Mouse (Mus musculus): Measurements from ENCODE around the gene Ptpn4. TPM values are rescaled to one million over a fixed set of nuclear protein-coding genes. Genes with fewer than 3 reads are reported as not detected.

Ptpn4 gene
- polyA plus RNA-seq, 1 experiment from 2014 or later: 13.0 TPM

DNA sequence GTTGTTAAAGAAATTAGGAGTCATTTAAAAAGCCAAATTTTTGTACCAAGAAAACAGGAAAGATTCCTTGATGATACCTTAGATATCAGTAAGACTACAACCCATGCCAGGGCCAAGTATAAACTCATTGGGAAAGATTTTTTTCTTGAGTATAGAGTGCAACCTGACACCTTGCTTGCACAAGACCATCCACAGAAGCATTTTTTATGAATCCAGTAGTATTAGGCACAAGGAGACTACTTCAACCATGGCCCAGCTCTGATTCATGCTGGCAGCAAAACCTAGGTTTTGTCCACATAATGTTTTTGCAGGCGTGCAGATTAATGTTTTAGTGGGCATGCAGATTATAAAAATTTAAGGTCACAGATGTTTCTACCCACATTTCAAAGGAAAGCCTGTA, 46.8 kb downstream of the Ptpn4 start:
- no peak for ATAC-seq (ENCODE audit: insufficient read depth, low FRiP score, low TSS enrichment)
- 67% methylated on average over 1 of the region's 1 CpGs for WGBS

GRCm38 (mm10) chr1:119775915-119776314, 61.5 kb downstream of the Ptpn4 start:
- no peaks in the 10 kb centered on the region for H3K4me1 ChIP-seq (ENCODE audit: control insufficient read depth, insufficient read depth, low read length)
- no peak overlapping the region for H3K4me2 ChIP-seq (ENCODE audit: low read depth)
- WGBS: 87% methylated on average over 2 of the region's 2 CpGs
- no peak overlapping the region for H3K9ac ChIP-seq (ENCODE audit: low read length)
- no peaks in the 10 kb centered on the region for H3K27me3 ChIP-seq (ENCODE audit: control insufficient read depth, insufficient read depth, low read length)
- no peaks in the 10 kb centered on the region for H3K36me3 ChIP-seq (ENCODE audit: control insufficient read depth, insufficient read depth, low read length)
- DNase-seq (ENCODE audit: low spot score): no peak
- H3K27ac ChIP-seq (ENCODE audit: low read depth, low read length): no peak overlapping the region
- H3K4me3 ChIP-seq (ENCODE audit: low read depth, low read length): no peak overlapping the region
- no peak for ATAC-seq (ENCODE audit: insufficient read depth, low FRiP score, low TSS enrichment)
- H3K9me3 ChIP-seq (ENCODE audit: control insufficient read depth, low read length): no peaks in the 10 kb centered on the region

More for the DNA sequence above, 46.8 kb downstream of the Ptpn4 start:
- no peak overlapping the region for H3K4me3 ChIP-seq (ENCODE audit: low read depth, low read length)
- H3K9ac ChIP-seq (ENCODE audit: low read length): no peak overlapping the region
- no peak overlapping the region for H3K4me2 ChIP-seq (ENCODE audit: low read depth)
- no peaks in the 10 kb centered on the region for H3K4me1 ChIP-seq (ENCODE audit: control insufficient read depth, insufficient read depth, low read length)
- H3K36me3 ChIP-seq (ENCODE audit: control insufficient read depth, insufficient read depth, low read length): no peaks in the 10 kb centered on the region
- no peak for DNase-seq (ENCODE audit: low spot score)
- no peaks in the 10 kb centered on the region for H3K27me3 ChIP-seq (ENCODE audit: control insufficient read depth, insufficient read depth, low read length)
- no peak overlapping the region for H3K27ac ChIP-seq (ENCODE audit: low read depth, low read length)
- H3K9me3 ChIP-seq (ENCODE audit: control insufficient read depth, low read length): no peaks in the 10 kb centered on the region

- no peak overlapping the region for H3K27ac ChIP-seq (ENCODE audit: low read depth, low read length)
Measured at GRCm38 (mm10) chr1:119735692-119736091, 101.7 kb downstream of the Ptpn4 start.

DNA sequence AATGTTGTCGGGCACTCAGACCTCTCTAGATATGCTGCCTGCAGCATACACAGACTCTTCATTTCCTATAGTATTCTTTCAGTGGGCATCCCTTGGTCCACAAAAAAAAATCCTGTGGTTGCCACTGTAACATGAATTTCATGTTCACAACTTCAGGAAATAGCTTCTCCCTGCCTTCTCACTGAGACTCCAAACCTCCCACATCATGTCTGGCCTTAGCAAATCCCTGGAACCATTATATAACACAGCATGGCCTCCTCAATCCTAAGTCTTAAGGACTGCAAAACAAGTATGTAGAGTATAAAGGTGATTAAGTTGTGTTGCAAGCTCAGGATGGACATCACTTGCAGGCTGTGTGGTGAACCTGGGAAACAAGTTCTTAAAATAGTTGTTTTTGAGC, 102.6 kb downstream of the Ptpn4 start:
- no peaks in the 10 kb centered on the region for H3K4me1 ChIP-seq (ENCODE audit: control insufficient read depth, insufficient read depth, low read length)
- 95% methylated on average over 1 of the region's 1 CpGs for WGBS
- H3K27ac ChIP-seq (ENCODE audit: low read depth, low read length): no peak overlapping the region
- no peak for ATAC-seq (ENCODE audit: insufficient read depth, low FRiP score, low TSS enrichment)
- no peak for DNase-seq (ENCODE audit: low spot score)
- H3K36me3 ChIP-seq (ENCODE audit: control insufficient read depth, insufficient read depth, low read length): peaks cover 3% of the 10 kb centered on the region
- H3K4me3 ChIP-seq (ENCODE audit: low read depth, low read length): no peak overlapping the region
- no peak overlapping the region for H3K9ac ChIP-seq (ENCODE audit: low read length)
- peaks cover 2% of the 10 kb centered on the region for H3K9me3 ChIP-seq (ENCODE audit: control insufficient read depth, low read length)
- H3K4me2 ChIP-seq (ENCODE audit: low read depth): no peak overlapping the region
- H3K27me3 ChIP-seq (ENCODE audit: control insufficient read depth, insufficient read depth, low read length): no peaks in the 10 kb centered on the region

More at GRCm38 (mm10) chr1:119735692-119736091, 101.7 kb downstream of the Ptpn4 start:
- H3K4me3 ChIP-seq (ENCODE audit: low read depth, low read length): no peak overlapping the region
- ATAC-seq (ENCODE audit: insufficient read depth, low FRiP score, low TSS enrichment) (no peak), DNase-seq (ENCODE audit: low spot score) (no peak)
- no peaks in the 10 kb centered on the region for H3K4me1 ChIP-seq (ENCODE audit: control insufficient read depth, insufficient read depth, low read length)
- peaks cover 5% of the 10 kb centered on the region for H3K9me3 ChIP-seq (ENCODE audit: control insufficient read depth, low read length)
- H3K9ac ChIP-seq (ENCODE audit: low read length): no peak overlapping the region
- peaks cover 8% of the 10 kb centered on the region for H3K36me3 ChIP-seq (ENCODE audit: control insufficient read depth, insufficient read depth, low read length)
- no peaks in the 10 kb centered on the region for H3K27me3 ChIP-seq (ENCODE audit: control insufficient read depth, insufficient read depth, low read length)
- no peak overlapping the region for H3K4me2 ChIP-seq (ENCODE audit: low read depth)

DNA sequence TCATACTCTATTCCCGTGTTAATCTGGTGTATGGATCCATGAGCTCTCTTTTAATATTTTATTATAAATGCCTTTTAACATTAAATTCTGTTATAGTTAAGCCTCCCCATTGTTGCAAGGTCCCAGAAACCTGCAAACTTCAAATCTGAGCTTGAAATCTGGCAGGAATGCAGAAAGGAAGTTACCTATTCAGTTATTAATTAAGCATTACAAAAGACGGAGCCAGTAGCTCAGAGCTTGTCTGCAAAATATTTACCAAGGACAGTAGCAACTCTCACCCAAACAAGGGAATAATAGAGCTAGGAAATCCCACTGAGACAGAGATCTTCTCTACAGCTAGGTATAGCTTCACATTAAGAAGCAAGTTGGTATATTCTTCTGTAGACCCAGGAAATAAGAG, 106.2 kb downstream of the Ptpn4 start:
- DNase-seq (ENCODE audit: low spot score) (no peak), ATAC-seq (ENCODE audit: insufficient read depth, low FRiP score, low TSS enrichment) (no peak)
- H3K27ac ChIP-seq (ENCODE audit: low read depth, low read length): no peak overlapping the region
- H3K9me3 ChIP-seq (ENCODE audit: control insufficient read depth, low read length): no peaks in the 10 kb centered on the region
- no peaks in the 10 kb centered on the region for H3K36me3 ChIP-seq (ENCODE audit: control insufficient read depth, insufficient read depth, low read length)
- H3K27me3 ChIP-seq (ENCODE audit: control insufficient read depth, insufficient read depth, low read length): no peaks in the 10 kb centered on the region
- 92% methylated on average over 2 of the region's 2 CpGs for WGBS
- no peak overlapping the region for H3K4me3 ChIP-seq (ENCODE audit: low read depth, low read length)
- no peak overlapping the region for H3K4me2 ChIP-seq (ENCODE audit: low read depth)
- H3K4me1 ChIP-seq (ENCODE audit: control insufficient read depth, insufficient read depth, low read length): no peaks in the 10 kb centered on the region
- H3K9ac ChIP-seq (ENCODE audit: low read length): no peak overlapping the region

GRCm38 (mm10) chr1:119713017-119713416, 124.4 kb downstream of the Ptpn4 start:
- Histone ChIP-seq H3K4me1 (ENCODE audit: control insufficient read depth, insufficient read depth, low read length) (no peaks in the 10 kb centered on the region), H3K27ac (ENCODE audit: low read depth, low read length) (no peak overlapping the region), H3K27me3 (ENCODE audit: control insufficient read depth, insufficient read depth, low read length) (no peaks in the 10 kb centered on the region), H3K4me3 (ENCODE audit: low read depth, low read length) (no peak overlapping the region), H3K4me2 (ENCODE audit: low read depth) (no peak overlapping the region), H3K9me3 (ENCODE audit: control insufficient read depth, low read length) (no peaks in the 10 kb centered on the region), H3K9ac (ENCODE audit: low read length) (no peak overlapping the region), H3K36me3 (ENCODE audit: control insufficient read depth, insufficient read depth, low read length) (no peaks in the 10 kb centered on the region)
- DNase-seq (ENCODE audit: low spot score): no peak
- no peak for ATAC-seq (ENCODE audit: insufficient read depth, low FRiP score, low TSS enrichment)
- WGBS: 92% methylated on average over 2 of the region's 2 CpGs

- ATAC-seq (ENCODE audit: insufficient read depth, low FRiP score, low TSS enrichment) (no peak), DNase-seq (ENCODE audit: low spot score) (no peak)
- Histone ChIP-seq H3K27ac (ENCODE audit: low read depth, low read length) (no peak overlapping the region), H3K9me3 (ENCODE audit: control insufficient read depth, low read length) (no peaks in the 10 kb centered on the region), H3K4me1 (ENCODE audit: control insufficient read depth, insufficient read depth, low read length) (no peaks in the 10 kb centered on the region), H3K36me3 (ENCODE audit: control insufficient read depth, insufficient read depth, low read length) (peaks cover 3% of the 10 kb centered on the region; the same call in 1 of the 2 replicates), H3K9ac (ENCODE audit: low read length) (no peak overlapping the region), H3K27me3 (ENCODE audit: control insufficient read depth, insufficient read depth, low read length) (no peaks in the 10 kb centered on the region), H3K4me2 (ENCODE audit: low read depth) (no peak overlapping the region), H3K4me3 (ENCODE audit: low read depth, low read length) (no peak overlapping the region)
- 95% methylated on average over 4 of the region's 4 CpGs for WGBS
Measured at GRCm38 (mm10) chr1:119706471-119707217, 130.8 kb downstream of the Ptpn4 start.

- 98% methylated on average over 1 of the region's 1 CpGs for WGBS
- Histone ChIP-seq H3K4me3 (ENCODE audit: low read depth, low read length) (no peak overlapping the region), H3K36me3 (ENCODE audit: control insufficient read depth, insufficient read depth, low read length) (no peaks in the 10 kb centered on the region), H3K4me2 (ENCODE audit: low read depth) (no peak overlapping the region), H3K9me3 (ENCODE audit: control insufficient read depth, low read length) (no peaks in the 10 kb centered on the region), H3K27ac (ENCODE audit: low read depth, low read length) (no peak overlapping the region), H3K9ac (ENCODE audit: low read length) (no peak overlapping the region), H3K27me3 (ENCODE audit: control insufficient read depth, insufficient read depth, low read length) (no peaks in the 10 kb centered on the region), H3K4me1 (ENCODE audit: control insufficient read depth, insufficient read depth, low read length) (no peaks in the 10 kb centered on the region)
- DNase-seq (ENCODE audit: low spot score) (no peak), ATAC-seq (ENCODE audit: insufficient read depth, low FRiP score, low TSS enrichment) (no peak)
Measured at GRCm38 (mm10) chr1:119696860-119697259, 140.6 kb downstream of the Ptpn4 start.

GRCm38 (mm10) chr1:119685773-119686558, 151.4 kb downstream of the Ptpn4 start:
- no peak overlapping the region for H3K9ac ChIP-seq (ENCODE audit: low read length)
- no peaks in the 10 kb centered on the region for H3K4me1 ChIP-seq (ENCODE audit: control insufficient read depth, insufficient read depth, low read length)
- H3K4me3 ChIP-seq (ENCODE audit: low read depth, low read length): no peak overlapping the region
- whole genome bisulfite sequencing: 93% methylated on average over 3 of the region's 3 CpGs
- H3K27ac ChIP-seq (ENCODE audit: low read depth, low read length): no peak overlapping the region
- H3K9me3 ChIP-seq (ENCODE audit: control insufficient read depth, low read length): no peaks in the 10 kb centered on the region
- H3K36me3 ChIP-seq (ENCODE audit: control insufficient read depth, insufficient read depth, low read length): no peaks in the 10 kb centered on the region
- ATAC-seq (ENCODE audit: insufficient read depth, low FRiP score, low TSS enrichment) (no peak), DNase-seq (ENCODE audit: low spot score) (no peak)
- no peak overlapping the region for H3K4me2 ChIP-seq (ENCODE audit: low read depth)
- H3K27me3 ChIP-seq (ENCODE audit: control insufficient read depth, insufficient read depth, low read length): no peaks in the 10 kb centered on the region
